Mouse (Mus musculus) layer of hippocampus, adult 2 months (tissue): Measurements from ENCODE around the gene Acadm. TPM values are rescaled to one million over a fixed set of nuclear protein-coding genes. Genes with fewer than 3 reads are reported as not detected.

ENCODE experiments used
- DNase-seq, 2 experiments: peaks; one replicate each; pipeline ENCODE4 v3.0.0; 2022; ENCODE audit warnings: low spot score in 2 of 2
- H3K27ac ChIP-seq: fragments of 200-600 bp; 2 replicates; pipeline ENCODE4 v1.8.1; 2022
- H3K4me3 ChIP-seq: fragments of 200-600 bp; 2 replicates; pipeline ENCODE4 v1.8.1; 2022; ENCODE audit warnings: mild to moderate bottlenecking
- CTCF ChIP-seq: fragments of 200-600 bp; conservative IDR thresholded peaks from 2 replicates; pipeline ENCODE4 v1.8.1; 2022; ENCODE audit warnings: antibody characterized with exemption, mild to moderate bottlenecking, moderate library complexity
- long read RNA-seq, 2 experiments: library from polyadenylated mRNA; stranded (forward); transcript quantifications; one replicate each; pipeline ENCODE4 v2.0.0; 2021; ENCODE audit warnings: borderline mapping rate in 2 of 2
- total RNA-seq, 2 experiments: library from RNA; stranded (reverse); gene quantifications; 2 replicates each; pipeline ENCODE4 v1.2.3; 2021

Acadm gene
- total RNA-seq, result 10 to 100 TPM; 41.5 to 53.9 TPM
- long read RNA-seq, experiment 1, transcript Acadm-201 (12 exons, 2,047 nt), result major isoform, 34 of 43 reads
- long read RNA-seq, experiment 1, partial matches to known transcripts, result 5 of 43 reads
- long read RNA-seq, experiment 1, other reads (novel, unspliced or antisense), result 3 of 43 reads
- long read RNA-seq, experiment 2, transcript Acadm-201 (12 exons, 2,047 nt), result major isoform, 42 of 51 reads
- long read RNA-seq, experiment 2, partial matches to known transcripts, result 7 of 51 reads
- long read RNA-seq, experiment 2, other reads (novel, unspliced or antisense), result 1 of 51 reads

DNA sequence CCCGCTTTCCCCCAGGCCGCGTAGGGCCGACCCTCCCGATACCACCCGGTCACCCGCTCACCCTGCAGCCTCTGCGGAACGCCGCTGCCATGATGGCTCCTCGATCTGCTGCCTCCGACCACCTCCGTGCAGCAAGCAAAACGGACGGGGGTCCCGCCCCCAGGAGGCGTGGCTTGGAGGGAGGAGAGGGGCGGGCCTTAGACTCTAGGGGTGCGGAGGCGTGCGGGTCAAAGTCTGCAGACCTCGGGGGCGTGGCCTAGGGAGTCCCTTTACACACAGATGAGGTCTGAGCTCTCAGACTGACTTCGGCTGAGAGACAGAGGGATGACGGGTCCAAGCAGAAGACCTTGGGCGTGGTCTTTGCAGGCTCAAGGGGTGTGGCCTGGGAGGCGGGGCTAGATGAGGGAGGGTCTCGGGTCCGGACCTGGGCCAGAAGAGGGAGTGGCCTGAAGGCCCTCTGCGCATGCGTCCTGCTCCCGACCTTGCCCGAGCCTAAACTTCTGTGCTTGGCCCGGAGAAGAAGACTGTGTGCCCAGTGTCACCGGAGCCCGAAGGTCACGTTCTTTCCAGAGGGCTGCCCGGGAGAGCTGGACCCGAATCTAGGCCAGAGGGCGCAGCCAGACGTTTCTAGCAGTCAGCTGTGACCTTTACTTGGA lies at the start of gene Acadm:
TSS of gene Acadm (minus strand) at position 298 of the 656 bp plus-strand sequence.
- H3K27ac ChIP-seq, result peak within 1 kb of the TSS; percentile 89
- peak within 1 kb of the TSS; percentile 62 for H3K4me3 ChIP-seq
- peak; percentile 92 to 94 for DNase-seq
- TF ChIP-seq CTCF, result no peak

- Histone ChIP-seq H3K4me3 (no peak overlapping the region), H3K27ac (no peak overlapping the region)
- DNase-seq, result peak in 1 of 2 experiments; percentile 39
- TF ChIP-seq CTCF, result peak; percentile 79
Measured at GRCm38 (mm10) chr3:153984428-153985340, 40.3 kb upstream of the Acadm start.

- TF ChIP-seq CTCF, result no peak
Measured at GRCm38 (mm10) chr3:153980611-153981010, 36.2 kb upstream of the Acadm start.

GRCm38 (mm10) chr3:153975791-153976190 lies 31.4 kb upstream of the Acadm start:
- DNase-seq, result no peak
- H3K27ac ChIP-seq, result no peak overlapping the region
- peak overlapping the region; percentile 31; the same call in 1 of the 2 replicates for H3K4me3 ChIP-seq
- no peak for TF ChIP-seq CTCF

More at GRCm38 (mm10) chr3:153980611-153981010, 36.2 kb upstream of the Acadm start:
- Histone ChIP-seq H3K27ac (no peak overlapping the region), H3K4me3 (no peak overlapping the region)
- DNase-seq, result no peak

DNA sequence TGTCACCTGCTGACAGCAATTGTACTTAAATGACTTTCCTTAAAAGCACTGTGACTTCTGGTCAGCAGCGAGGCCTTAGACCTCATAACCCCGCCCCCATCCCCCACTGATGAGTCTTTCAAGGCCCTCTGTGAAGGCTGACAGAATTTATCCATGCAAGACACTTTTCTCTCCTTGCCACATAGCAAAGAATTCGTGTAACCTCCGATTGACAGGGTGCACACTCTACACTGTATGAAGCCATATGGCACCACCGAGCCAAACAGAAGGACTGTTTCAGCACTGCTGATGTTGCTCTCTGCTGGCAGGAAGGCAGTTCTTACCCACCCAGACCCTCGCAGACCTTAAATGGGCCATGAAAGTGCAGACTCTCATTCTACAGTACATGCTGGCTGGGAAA lies 30.6 kb upstream of the Acadm start:
- DNase-seq, result peak; percentile 27 to 37
- H3K4me3 ChIP-seq, result peak overlapping the region; percentile 61
- peak overlapping the region; percentile 92 for H3K27ac ChIP-seq
- no peak for TF ChIP-seq CTCF

GRCm38 (mm10) chr3:153973949-153974760 lies 29.7 kb upstream of the Acadm start:
- peak overlapping the region; percentile 92 for H3K27ac ChIP-seq
- DNase-seq, result peak in 1 of 2 experiments; percentile 14
- peak overlapping the region; percentile 61 for H3K4me3 ChIP-seq
- TF ChIP-seq CTCF, result no peak

- peak within 1 kb of the TSS; percentile 92 for H3K27ac ChIP-seq
- H3K4me3 ChIP-seq, result peak within 1 kb of the TSS; percentile 61
- DNase-seq, result peak; percentile 35 to 61
- TF ChIP-seq CTCF, result no peak; the same call in 1 of the 2 replicates
Measured at GRCm38 (mm10) chr3:153973171-153973948, 28.9 kb upstream of the Acadm start, which contains the start of gene Slc44a5. Gene Slc44a5, plus strand, starts transcription at chr3:153973436.

DNA sequence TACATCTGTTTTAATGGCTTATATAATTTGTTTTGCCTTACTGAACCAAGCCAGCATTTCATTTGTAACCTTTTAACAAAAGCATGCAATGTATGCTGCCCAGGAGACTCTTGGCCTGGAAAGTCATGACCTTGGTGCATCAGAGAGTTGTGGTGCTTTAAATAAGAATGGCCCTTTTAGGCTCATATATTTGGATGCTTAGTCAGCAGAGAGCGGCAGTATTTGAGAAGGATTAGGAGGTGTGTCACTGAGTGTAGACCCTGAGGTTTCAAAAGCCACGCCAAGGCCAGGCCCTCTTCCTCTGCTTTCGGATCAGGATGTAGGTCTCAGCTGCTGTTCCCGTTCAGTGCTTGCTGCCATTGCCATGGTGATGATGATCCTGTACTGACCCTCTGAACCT lies 25.0 kb upstream of the Acadm start:
- no peak for DNase-seq
- Histone ChIP-seq H3K27ac (no peak overlapping the region), H3K4me3 (no peak overlapping the region)
- no peak for TF ChIP-seq CTCF

DNA sequence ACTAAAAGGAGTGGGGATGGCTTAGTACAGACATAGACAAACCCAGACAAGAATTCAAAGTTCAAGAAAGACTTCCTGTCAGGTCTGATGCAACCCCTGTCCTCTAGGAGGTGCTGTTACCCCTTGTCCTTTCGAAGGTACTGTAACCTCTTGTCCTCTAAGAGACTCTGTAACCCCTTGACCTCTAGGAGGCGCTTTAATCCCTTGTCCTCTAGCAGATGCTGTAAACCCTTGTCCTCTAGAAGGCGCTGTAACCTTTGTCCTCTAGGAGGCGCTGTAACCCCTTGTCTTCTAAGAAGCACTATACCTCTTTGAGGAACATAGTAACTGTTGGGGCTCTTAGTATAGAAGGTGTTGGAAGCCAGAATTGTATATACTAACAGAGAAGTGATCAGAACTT lies 24.1 kb upstream of the Acadm start:
- no peak overlapping the region for H3K27ac ChIP-seq
- TF ChIP-seq CTCF, result peak; percentile 85
- DNase-seq, result peak; percentile 56 to 66
- H3K4me3 ChIP-seq, result no peak overlapping the region

DNA sequence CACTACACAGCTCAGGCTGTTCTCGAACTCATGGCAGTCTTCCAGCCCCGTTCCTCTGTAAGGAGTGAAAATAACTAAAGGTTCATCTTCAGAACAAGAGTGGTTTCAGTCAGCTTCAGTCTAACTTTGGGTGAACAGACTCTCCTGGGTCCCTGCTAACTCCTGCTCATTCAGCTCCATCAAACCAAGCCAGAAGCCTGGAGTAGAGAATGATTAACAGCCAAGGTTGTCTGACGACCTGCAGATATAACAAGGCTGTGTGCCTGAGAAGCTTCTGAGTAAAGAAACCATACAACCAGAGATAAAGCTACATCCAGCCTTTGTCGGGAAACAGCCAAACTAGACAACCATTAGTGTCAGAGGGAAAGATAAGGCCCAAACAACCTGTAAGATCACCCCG lies 23.0 kb upstream of the Acadm start:
- H3K4me3 ChIP-seq, result no peak overlapping the region
- no peak overlapping the region for H3K27ac ChIP-seq
- DNase-seq, result no peak
- no peak for TF ChIP-seq CTCF
